In the genomic region with DNA sequence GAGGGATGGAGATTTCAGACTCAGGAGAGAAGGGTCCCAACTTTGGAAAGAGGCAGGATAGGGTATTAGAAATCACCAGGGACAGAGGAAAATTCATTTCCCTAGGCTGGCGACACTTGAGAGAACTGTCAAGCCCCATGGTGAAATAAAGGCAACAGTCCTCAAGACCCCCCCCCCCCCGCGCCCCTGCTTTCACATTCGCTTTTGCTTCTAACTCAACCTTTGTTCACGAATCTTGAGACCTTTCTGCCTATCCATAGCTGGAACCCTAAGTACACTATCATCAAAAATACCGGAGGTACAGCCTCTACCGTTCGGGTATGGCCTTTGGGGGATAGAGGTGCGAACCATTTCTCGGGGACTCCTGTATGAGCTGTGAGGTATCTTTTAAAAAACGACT, we compare ENCODE assay signal across 8 mouse cellular contexts. TPM values are rescaled to one million over a fixed set of nuclear protein-coding genes. Genes with fewer than 3 reads are reported as not detected.
A peak's percentile ranks its signal among the peaks of the same experiment; 100 is the strongest.
DNase-seq lines count a peak whose midpoint lies in the region; ATAC-seq and TF ChIP-seq lines count a peak whose summit lies in the region.

No protein-coding gene starts in this region.

- peak overlapping the region; percentile 88 for H3K4me2 ChIP-seq in lung, embryonic 14.5 days
- peak overlapping the region; percentile 94 for H3K4me2 ChIP-seq in neural tube, embryonic 15.5 days

- TF ChIP-seq CTCF in lung, embryonic 14.5 days (IDR thresholded peaks at IDR 0.05; ENCODE audit: low read depth), result no peak
- TF ChIP-seq CTCF in embryonic fibroblast, embryonic 13.5 days (IDR thresholded peaks at IDR 0.05; ENCODE audit: borderline replicate concordance, insufficient read depth, low read length), result no peak

- no peak for TF ChIP-seq POLR2A in embryonic fibroblast, embryonic 13.5 days (IDR thresholded peaks at IDR 0.05; ENCODE audit: low read depth, low read length)

- WGBS in lung, embryonic 14.5 days, result 63% methylated on average over 11 of the region's 11 CpGs
- WGBS in limb, embryonic 10.5 days, result 71% methylated on average over 11 of the region's 11 CpGs
- WGBS in neural tube, embryonic 15.5 days, result 66% methylated on average over 11 of the region's 11 CpGs

- no peak for ATAC-seq in lung, embryonic 14.5 days (ENCODE audit: insufficient read depth)
- ATAC-seq in neural tube, embryonic 15.5 days (ENCODE audit: low FRiP score), result peak; percentile 6; the same call in 1 of the 2 replicates

- H3K36me3 ChIP-seq in lung, embryonic 14.5 days (ENCODE audit: insufficient read depth), result peaks cover 16% of the 10 kb centered on the region
- peaks cover 18% of the 10 kb centered on the region for H3K36me3 ChIP-seq in limb, embryonic 10.5 days
- H3K36me3 ChIP-seq in neural tube, embryonic 15.5 days, result peaks cover 11% of the 10 kb centered on the region

- H3K9me3 ChIP-seq in lung, embryonic 14.5 days (ENCODE audit: low read depth, low read length), result no peaks in the 10 kb centered on the region
- no peaks in the 10 kb centered on the region for H3K9me3 ChIP-seq in limb, embryonic 10.5 days (replicated peaks)
- no peaks in the 10 kb centered on the region for H3K9me3 ChIP-seq in neural tube, embryonic 15.5 days (replicated peaks)

- H3K4me3 ChIP-seq in lung, embryonic 14.5 days (ENCODE audit: low read depth, low read length), result peak overlapping the region; percentile 98
- peak overlapping the region; percentile 30; the same call in 1 of the 2 replicates for H3K4me3 ChIP-seq in embryonic fibroblast, embryonic 13.5 days (ENCODE audit: insufficient read depth, low read length)
- H3K4me3 ChIP-seq in limb, embryonic 10.5 days, result peak overlapping the region; percentile 91
- peak overlapping the region; percentile 100 for H3K4me3 ChIP-seq in neural tube, embryonic 15.5 days (replicated peaks)

- no peak for DNase-seq in lung, embryonic 14.5 days
- DNase-seq in lung, postnatal 4 days, result no peak
- no peak for DNase-seq in limb, embryonic 10.5 days (ENCODE audit: low spot score)
- no peak for DNase-seq in urinary bladder, adult 2 months (ENCODE audit: low spot score)
- no peak for DNase-seq in kidney, adult 11 months
- no peak for DNase-seq in adrenal gland, postnatal 4 days (ENCODE audit: low spot score in 2 of 2)

- H3K27me3 ChIP-seq in lung, embryonic 14.5 days (ENCODE audit: insufficient read depth, low read length), result no peaks in the 10 kb centered on the region
- no peaks in the 10 kb centered on the region for H3K27me3 ChIP-seq in limb, embryonic 10.5 days (ENCODE audit: low read depth, poor library complexity, severe bottlenecking)
- H3K27me3 ChIP-seq in neural tube, embryonic 15.5 days (replicated peaks), result no peaks in the 10 kb centered on the region

- H3K9ac ChIP-seq in lung, embryonic 14.5 days, result peak overlapping the region; percentile 93
- peak overlapping the region; percentile 52 for H3K9ac ChIP-seq in neural tube, embryonic 15.5 days (replicated peaks)

- peaks cover 10% of the 10 kb centered on the region for H3K4me1 ChIP-seq in lung, embryonic 14.5 days (ENCODE audit: insufficient read depth)
- 0 out of 2 replicates have a peak, but pooled peaks cover 4% of the 10 kb centered on the region for H3K4me1 ChIP-seq in embryonic fibroblast, embryonic 13.5 days (ENCODE audit: control insufficient read depth, insufficient read depth, low read length)
- H3K4me1 ChIP-seq in limb, embryonic 10.5 days, result peaks cover 28% of the 10 kb centered on the region
- H3K4me1 ChIP-seq in neural tube, embryonic 15.5 days, result peaks cover 39% of the 10 kb centered on the region

- peak overlapping the region; percentile 94 for H3K27ac ChIP-seq in lung, embryonic 14.5 days (ENCODE audit: low read depth)
- peak overlapping the region; percentile 38; the same call in 1 of the 2 replicates for H3K27ac ChIP-seq in embryonic fibroblast, embryonic 13.5 days (ENCODE audit: insufficient read depth, low read length)
- H3K27ac ChIP-seq in limb, embryonic 10.5 days, result peak overlapping the region; percentile 95
- H3K27ac ChIP-seq in neural tube, embryonic 15.5 days (replicated peaks), result peak overlapping the region; percentile 97

RNA-seq across cellular contexts. Expression of gene Dynll2, which starts 0.5 kb away (rescaled TPM):
- 19.7 and 19.9 TPM in 2 replicates for polyA plus RNA-seq in lung, embryonic 14.5 days (2014; fragmentation: Nextera tagmentation; extraction: Ambion mirVana)
- polyA plus RNA-seq in embryonic fibroblast, embryonic 13.5 days (2011; ENCODE audit: insufficient read length, low read depth, missing spikeins), result 113 and 117 TPM in 2 replicates
- 22.9 and 25.0 TPM in 2 replicates for polyA plus RNA-seq in limb, embryonic 10.5 days (2016; fragmentation: Nextera tagmentation; extraction: Ambion mirVana)
- 57.6 and 76.0 TPM in 2 replicates for polyA plus RNA-seq in neural tube, embryonic 15.5 days (2015; fragmentation: Nextera tagmentation; extraction: Ambion mirVana)
- polyA plus RNA-seq in urinary bladder, adult 2 months (2012; rRNA removed), result 99.3 and 124 TPM in 2 replicates
- total RNA-seq in adrenal gland, postnatal 4 days (2021), result 100 to 1,000 TPM; 143 to 154 TPM

RNA-seq across cellular contexts. Expression of gene Srsf1, which starts 59.3 kb away (rescaled TPM):
- 446 and 450 TPM in 2 replicates for polyA plus RNA-seq in lung, embryonic 14.5 days (2014; fragmentation: Nextera tagmentation; extraction: Ambion mirVana)
- polyA plus RNA-seq in embryonic fibroblast, embryonic 13.5 days (2011; ENCODE audit: insufficient read length, low read depth, missing spikeins), result 291 and 361 TPM in 2 replicates
- 365 and 415 TPM in 2 replicates for polyA plus RNA-seq in limb, embryonic 10.5 days (2016; fragmentation: Nextera tagmentation; extraction: Ambion mirVana)
- polyA plus RNA-seq in neural tube, embryonic 15.5 days (2015; fragmentation: Nextera tagmentation; extraction: Ambion mirVana), result 183 and 211 TPM in 2 replicates
- 240 and 325 TPM in 2 replicates for polyA plus RNA-seq in urinary bladder, adult 2 months (2012; rRNA removed)
- total RNA-seq in adrenal gland, postnatal 4 days (2021), result 100 to 1,000 TPM; 299 to 343 TPM

Comparison
In these comparisons a context has a peak if more than half of its experiments do, and no peak if none do; other contexts are left out.
1. H3K27ac ChIP-seq: peak in every context shown above with its lines; median percentile 97 in neural tube, embryonic 15.5 days; 95 in limb, embryonic 10.5 days; 94 in lung, embryonic 14.5 days; 38 in embryonic fibroblast, embryonic 13.5 days.
2. H3K4me3 ChIP-seq: peak in every context shown above with its lines; median percentile 100 in neural tube, embryonic 15.5 days; 98 in lung, embryonic 14.5 days; 91 in limb, embryonic 10.5 days; 30 in embryonic fibroblast, embryonic 13.5 days.